Mouse (Mus musculus) liver, embryonic 14.5 days (tissue): ENCODE data around the gene Bmp6. TPM values are rescaled to one million over a fixed set of nuclear protein-coding genes. Genes with fewer than 3 reads are reported as not detected.

Experiments
- ATAC-seq: fragments of 200-750 bp; cut with Nextera tagmentation; 2 replicates; pipeline ENCODE4 v1.8.0; 2017; ENCODE audit warnings: moderate number of reproducible peaks, mild to moderate bottlenecking, moderate library complexity; ENCODE audit not compliant: insufficient read depth
- DNase-seq, 3 experiments: peaks; one replicate each; pipeline ENCODE4 v3.0.0-alpha.2; 2012 to 2013; ENCODE audit warnings: low read depth in 3 of 3, low spot score in 3 of 3
- H3K27ac ChIP-seq: fragments of 300-500 bp; sonication (generic); 2 replicates; pipeline ENCODE4 v1.5.1; 2014; ENCODE audit warnings: moderate library complexity, mild to moderate bottlenecking, control low read depth, inconsistent platforms
- H3K27me3 ChIP-seq: fragments of 300-500 bp; sonication (generic); 2 replicates; pipeline ENCODE4 v1.6.1; 2014; ENCODE audit warnings: mild to moderate bottlenecking, low read length, moderate library complexity; ENCODE audit not compliant: control insufficient read depth, insufficient read depth
- H3K36me3 ChIP-seq: fragments of 300-500 bp; sonication (generic); replicated peaks from 2 replicates; pipeline ENCODE4 v1.6.1; 2014; ENCODE audit warnings: low read depth; ENCODE audit not compliant: control insufficient read depth, insufficient read depth
- H3K4me1 ChIP-seq, 2 experiments: fragments of 200-500 bp in 1 of 2; fragments of 300-500 bp in 1 of 2; sonication (generic) in 1 of 2; replicated peaks; 2 replicates each; pipeline ENCODE4 v1.6.1; 2012 to 2014; ENCODE audit warnings: antibody characterized with exemption in 1 of 2, inconsistent platforms in 1 of 2, low read length in 1 of 2; ENCODE audit not compliant: control insufficient read depth in 2 of 2, insufficient read depth in 2 of 2
- H3K4me2 ChIP-seq: fragments of 300-500 bp; sonication (generic); 2 replicates; pipeline ENCODE4 v1.6.1; 2014; ENCODE audit warnings: low read depth, mild to moderate bottlenecking, control low read depth, moderate library complexity
- H3K4me3 ChIP-seq, 2 experiments: fragments of 200-500 bp in 1 of 2; fragments of 300-500 bp in 1 of 2; sonication (generic) in 1 of 2; 2 replicates each; pipeline ENCODE4 v1.5.1; 2012 to 2014; ENCODE audit warnings: low read depth in 2 of 2, low read length in 2 of 2, mild to moderate bottlenecking in 2 of 2, control low read depth in 1 of 2, inconsistent platforms in 1 of 2, moderate library complexity in 1 of 2; ENCODE audit not compliant: insufficient read depth in 1 of 2
- H3K9ac ChIP-seq: fragments of 300-500 bp; sonication (generic); replicated peaks from 2 replicates; pipeline ENCODE4 v1.6.1; 2014; ENCODE audit warnings: mild to moderate bottlenecking, control low read depth, moderate library complexity
- H3K9me3 ChIP-seq: fragments of 300-500 bp; sonication (generic); 2 replicates; pipeline ENCODE4 v1.6.1; 2016; ENCODE audit warnings: low read length, mixed read lengths; ENCODE audit not compliant: control insufficient read depth
- CTCF ChIP-seq: IDR thresholded peaks from 2 replicates; pipeline ENCODE4 v1.5.1; 2016; ENCODE audit warnings: antibody characterized with exemption, low read depth, control low read depth
- EP300 ChIP-seq: IDR thresholded peaks from 2 replicates; pipeline ENCODE4 v1.6.1; 2016; ENCODE audit warnings: antibody characterized with exemption, low read depth
- WGBS: fragments of 180-500 bp; shearing (Covaris S2); extraction: QIAGEN DNeasy Blood & Tissue Kit; methylation state at CpG from one replicate; pipeline ENCODE4 v1.1.7; 2014; ENCODE audit not compliant: insufficient replicate concordance; 5-methylcytosine and 5-hydroxymethylcytosine counted together
- polyA plus RNA-seq, 2 experiments: library from polyadenylated mRNA; depleted of rRNA in 1 of 2; stranded (reverse) in 1 of 2; unstranded in 1 of 2; fragments of >200 nt; fragmentation: Nextera tagmentation in 1 of 2; extraction: Ambion mirVana in 1 of 2; gene quantifications; 2 replicates each; pipeline versions ENCODE4 v1.2.1 to v1.2.3; 2012 to 2014

Gene Bmp6
- polyA plus RNA-seq, 2 experiments = 0.19 to 0.39 TPM

- TF ChIP-seq CTCF (no peak), EP300 (no peak)
- Histone ChIP-seq H3K9ac (no peak overlapping the region), H3K9me3 (no peaks in the 10 kb centered on the region), H3K4me3 (no peak overlapping the region), H3K4me2 (no peak overlapping the region), H3K27ac (no peak overlapping the region), H3K27me3 (no peaks in the 10 kb centered on the region), H3K36me3 (peaks cover 8% of the 10 kb centered on the region), H3K4me1 (no peaks in the 10 kb centered on the region)
- no peak for DNase-seq
- 75% methylated on average over 14 of the region's 14 CpGs for WGBS
- no peak for ATAC-seq
Observed at GRCm38 (mm10) chr13:38503137-38503849, 158.4 kb downstream of the Bmp6 start.

DNA sequence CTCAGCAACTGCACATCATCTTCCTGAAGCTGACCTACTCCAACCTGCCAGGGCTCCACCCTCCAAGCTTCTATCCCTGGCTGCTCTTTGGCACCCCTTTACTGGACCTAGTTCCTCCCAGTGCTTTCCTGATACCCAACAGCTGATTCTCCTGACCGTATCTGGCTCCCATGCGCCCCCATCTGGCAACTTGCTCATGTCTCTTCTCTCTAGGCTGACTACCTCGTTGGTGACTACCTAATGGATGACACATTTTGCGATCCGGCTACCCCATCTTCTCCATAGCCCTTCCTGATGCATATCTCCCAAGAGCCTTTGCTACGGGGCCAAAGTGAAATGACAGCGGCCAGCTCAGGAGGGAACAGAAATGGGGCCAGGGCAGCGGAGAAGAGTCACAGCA, 161.4 kb downstream of the Bmp6 start:
- 70% methylated on average over 8 of the region's 8 CpGs for WGBS
- H3K36me3 ChIP-seq = peaks cover 14% of the 10 kb centered on the region
- H3K4me2 ChIP-seq = no peak overlapping the region
- H3K27me3 ChIP-seq = no peaks in the 10 kb centered on the region
- H3K4me3 ChIP-seq = no peak overlapping the region
- TF ChIP-seq CTCF (peak; percentile 42), EP300 (no peak)
- ATAC-seq = no peak
- H3K27ac ChIP-seq = no peak overlapping the region
- no peak for DNase-seq
- H3K9me3 ChIP-seq = no peaks in the 10 kb centered on the region
- no peaks in the 10 kb centered on the region for H3K4me1 ChIP-seq
- no peak overlapping the region for H3K9ac ChIP-seq

GRCm38 (mm10) chr13:38506936-38507335, 162.0 kb downstream of the Bmp6 start:
- Histone ChIP-seq H3K4me3 (no peak overlapping the region), H3K4me1 (no peaks in the 10 kb centered on the region), H3K36me3 (peaks cover 14% of the 10 kb centered on the region), H3K4me2 (no peak overlapping the region), H3K27me3 (no peaks in the 10 kb centered on the region), H3K27ac (no peak overlapping the region), H3K9ac (no peak overlapping the region), H3K9me3 (no peaks in the 10 kb centered on the region)
- ATAC-seq = no peak
- WGBS = 78% methylated on average over 10 of the region's 10 CpGs
- no peak for TF ChIP-seq EP300
- TF ChIP-seq CTCF = no peak
- DNase-seq = no peak

DNA sequence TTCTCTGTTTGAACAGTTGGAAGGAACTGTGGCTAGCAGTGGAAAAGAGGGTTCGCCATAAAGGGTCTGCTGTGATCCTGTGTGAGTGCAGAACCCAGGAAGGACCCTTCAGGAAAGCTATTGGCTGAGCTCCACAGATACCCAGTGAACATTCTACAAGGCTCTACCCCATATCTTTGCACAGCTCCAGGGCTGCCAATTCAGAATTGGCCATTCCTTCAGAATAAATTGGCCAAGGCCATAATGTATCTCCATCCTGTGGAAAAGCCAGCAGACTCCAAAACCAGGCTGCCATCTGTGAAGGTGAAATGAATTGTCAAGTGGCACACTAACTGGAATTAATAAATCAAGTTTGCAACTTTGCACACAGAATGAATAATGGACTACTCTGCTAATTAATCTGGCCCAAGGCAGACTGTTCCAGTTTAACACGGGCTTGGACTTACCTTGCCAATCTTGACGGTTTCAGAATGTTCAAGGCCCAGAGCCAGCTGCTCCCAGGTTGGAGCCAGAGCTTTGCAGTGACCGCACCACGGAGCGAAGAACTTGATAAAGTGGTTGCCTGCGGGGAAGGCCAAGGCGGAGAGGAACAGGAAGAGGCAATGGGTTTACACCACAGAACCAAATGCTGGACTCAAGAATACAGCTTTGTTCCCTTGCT, 164.9 kb downstream of the Bmp6 start:
- Histone ChIP-seq H3K4me1 (no peaks in the 10 kb centered on the region), H3K27me3 (no peaks in the 10 kb centered on the region), H3K4me3 (no peak overlapping the region), H3K9ac (no peak overlapping the region), H3K4me2 (no peak overlapping the region), H3K36me3 (peaks cover 15% of the 10 kb centered on the region), H3K9me3 (no peaks in the 10 kb centered on the region), H3K27ac (no peak overlapping the region)
- no peak for DNase-seq
- ATAC-seq = no peak
- TF ChIP-seq CTCF = no peak
- no peak for TF ChIP-seq EP300
- 79% methylated on average over 8 of the region's 8 CpGs for WGBS

- TF ChIP-seq CTCF (no peak), EP300 (no peak)
- no peak overlapping the region for H3K4me2 ChIP-seq
- H3K36me3 ChIP-seq = peaks cover 16% of the 10 kb centered on the region
- H3K9me3 ChIP-seq = no peaks in the 10 kb centered on the region
- no peaks in the 10 kb centered on the region for H3K4me1 ChIP-seq
- no peak overlapping the region for H3K27ac ChIP-seq
- ATAC-seq (no peak), DNase-seq (no peak)
- 66% methylated on average over 10 of the region's 10 CpGs for WGBS
- H3K9ac ChIP-seq = no peak overlapping the region
- no peaks in the 10 kb centered on the region for H3K27me3 ChIP-seq
- H3K4me3 ChIP-seq = no peak overlapping the region
Observed at GRCm38 (mm10) chr13:38511979-38512378, 167.1 kb downstream of the Bmp6 start.
